Mouse (Mus musculus): ENCODE data around the gene Rpl26.

Gene Rpl26

DNA sequence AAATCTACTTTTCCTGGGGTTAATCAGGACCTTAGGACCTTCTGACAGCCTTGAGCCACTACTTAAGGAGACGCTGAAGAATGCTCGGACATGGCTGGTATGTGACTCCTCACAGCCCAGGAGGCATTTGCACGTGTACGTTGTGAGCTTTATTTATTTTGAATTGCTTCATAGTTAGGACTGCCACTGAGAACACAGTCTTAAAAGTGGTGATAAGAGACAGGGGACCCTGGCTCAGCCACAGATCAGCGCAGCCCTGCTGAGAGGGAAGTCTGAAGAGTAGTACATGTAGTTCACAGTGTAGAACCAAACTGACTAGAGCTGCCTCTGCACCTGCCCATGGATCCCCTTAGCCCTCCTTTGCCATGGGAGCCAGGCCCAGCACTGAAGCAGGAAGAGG lies 9.6 kb upstream of the Rpl26 start:
- no peak for DNase-seq

GRCm38 (mm10) chr11:68892233-68892832 lies 9.1 kb upstream of the Rpl26 start:
- DNase-seq, result no peak

DNA sequence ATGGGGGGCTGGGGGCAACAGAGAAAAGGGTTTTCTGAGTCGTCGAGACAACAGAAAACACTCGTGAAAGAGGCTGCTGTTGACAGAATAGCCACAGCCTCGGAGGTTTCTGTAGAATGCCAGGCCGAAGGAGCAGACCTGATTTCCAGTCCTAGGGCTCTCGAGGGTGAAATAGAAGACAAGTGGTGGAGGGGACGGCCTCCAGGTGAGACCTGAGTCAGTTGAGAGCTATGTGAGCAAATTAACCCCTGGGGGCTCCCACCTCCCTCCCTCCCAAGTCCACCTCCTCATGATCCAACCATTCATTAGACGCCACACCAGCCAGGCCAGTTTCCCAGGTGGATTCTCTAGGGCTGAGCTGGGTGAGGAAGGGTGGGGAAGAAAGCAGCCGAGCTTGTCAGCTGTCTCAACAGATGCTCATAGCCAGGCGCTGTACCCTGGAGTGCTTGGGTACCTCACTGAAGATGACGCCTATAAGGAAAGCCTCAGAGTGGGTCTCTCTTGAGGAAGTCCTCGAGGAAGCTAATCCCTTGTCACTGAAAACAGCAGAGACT lies 7.4 kb upstream of the Rpl26 start:
- no peak for DNase-seq

DNA sequence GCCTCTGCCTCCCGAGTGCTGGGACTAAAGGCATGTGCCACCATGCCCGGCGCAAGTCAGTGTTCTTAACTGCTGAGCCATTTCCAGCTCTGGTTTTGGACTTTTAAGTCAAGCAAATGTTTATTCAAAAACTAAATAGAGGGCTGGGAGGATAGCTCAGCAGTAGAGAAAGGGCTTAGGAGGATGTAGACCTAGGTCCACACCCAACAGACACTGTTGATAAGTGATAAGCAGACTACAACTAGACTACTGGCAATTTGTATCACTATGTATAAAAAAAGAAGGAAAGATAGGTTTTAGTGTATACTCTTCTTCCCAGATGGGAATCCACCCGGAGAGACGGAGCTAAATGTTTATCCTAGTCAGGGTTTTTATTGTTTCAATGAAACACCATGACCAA lies 5.1 kb upstream of the Rpl26 start:
- DNase-seq, result no peak

DNA sequence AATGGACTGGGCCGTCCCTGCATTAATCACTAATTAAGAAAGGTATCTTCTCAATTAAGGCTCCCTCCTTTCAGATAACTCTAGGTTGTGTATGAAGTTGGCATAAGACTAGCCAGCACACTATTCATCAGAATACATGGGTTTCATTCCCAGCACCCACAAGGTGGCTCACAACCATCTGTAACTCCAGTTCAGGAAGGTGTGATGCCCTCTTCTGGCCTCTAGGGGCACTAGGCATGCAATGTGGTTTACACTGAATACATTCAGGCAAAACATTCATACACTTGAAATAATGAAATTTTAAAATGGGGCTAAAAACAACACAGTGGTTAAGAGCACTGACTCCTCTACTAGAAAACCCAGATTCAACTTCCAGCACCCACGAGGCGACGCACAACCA lies 4.3 kb upstream of the Rpl26 start:
- no peak for DNase-seq

DNA sequence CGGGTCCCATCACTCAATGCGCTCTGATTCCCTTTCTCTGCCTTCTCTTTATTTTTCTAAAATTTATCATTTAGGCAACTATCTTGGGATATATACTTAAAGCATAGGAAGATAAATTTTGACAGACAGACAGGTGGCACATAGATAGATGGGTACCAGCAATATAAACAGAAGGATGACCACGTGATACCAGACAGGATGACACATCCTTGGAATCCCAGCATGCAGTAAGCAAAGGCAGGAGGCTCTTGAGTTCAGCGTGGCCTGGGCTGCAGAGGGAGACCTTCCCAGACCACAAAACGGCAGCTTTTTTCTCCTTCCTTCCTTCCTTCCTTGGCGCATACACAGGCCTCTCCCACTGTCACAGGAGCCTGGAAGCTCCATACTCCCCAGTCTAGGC lies 3.5 kb upstream of the Rpl26 start:
- DNase-seq, result no peak

DNA sequence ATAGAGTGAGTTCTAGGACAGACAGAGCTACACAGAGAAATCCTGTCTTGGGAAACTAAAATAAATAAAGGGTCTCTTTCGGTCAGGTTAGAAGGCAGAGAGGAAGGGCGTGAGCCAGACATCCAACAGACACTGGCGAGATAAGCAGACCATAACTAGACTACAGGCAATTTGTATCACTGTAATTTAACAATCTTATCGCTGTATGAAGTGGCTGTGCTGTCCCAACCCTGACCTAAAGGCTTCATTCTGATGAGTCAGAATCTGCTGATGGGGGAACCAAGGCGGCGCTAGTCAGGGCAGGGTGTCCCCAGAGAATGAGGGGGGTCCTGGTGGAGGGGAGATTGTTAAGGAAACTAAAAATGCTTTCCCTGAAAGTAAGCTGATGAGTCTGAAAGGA lies 2.6 kb upstream of the Rpl26 start:
- no peak for DNase-seq

GRCm38 (mm10) chr11:68899815-68900214 lies 1.6 kb upstream of the Rpl26 start:
- no peak for DNase-seq

- DNase-seq, result no peak
These were observed 648 bp upstream of the Rpl26 start for GRCm38 (mm10) chr11:68900519-68901350.

GRCm38 (mm10) chr11:68902047-68902364 lies 623 bp downstream of the Rpl26 start:
- no peak for DNase-seq

- no peak for DNase-seq
These were observed 984 bp downstream of the Rpl26 start for GRCm38 (mm10) chr11:68902367-68902766.

GRCm38 (mm10) chr11:68902823-68903222 lies 1.4 kb downstream of the Rpl26 start:
- DNase-seq, result no peak

GRCm38 (mm10) chr11:68903775-68904174 lies 2.4 kb downstream of the Rpl26 start:
- DNase-seq, result no peak

GRCm38 (mm10) chr11:68904375-68905137 lies 3.2 kb downstream of the Rpl26 start:
- peak; percentile 63 for DNase-seq

GRCm38 (mm10) chr11:68905138-68905531 lies 3.8 kb downstream of the Rpl26 start:
- no peak for DNase-seq

- DNase-seq, result no peak
These were observed 4.5 kb downstream of the Rpl26 start for GRCm38 (mm10) chr11:68905665-68906460.

- no peak for DNase-seq
These were observed 5.0 kb downstream of the Rpl26 start for GRCm38 (mm10) chr11:68906461-68906790.

DNA sequence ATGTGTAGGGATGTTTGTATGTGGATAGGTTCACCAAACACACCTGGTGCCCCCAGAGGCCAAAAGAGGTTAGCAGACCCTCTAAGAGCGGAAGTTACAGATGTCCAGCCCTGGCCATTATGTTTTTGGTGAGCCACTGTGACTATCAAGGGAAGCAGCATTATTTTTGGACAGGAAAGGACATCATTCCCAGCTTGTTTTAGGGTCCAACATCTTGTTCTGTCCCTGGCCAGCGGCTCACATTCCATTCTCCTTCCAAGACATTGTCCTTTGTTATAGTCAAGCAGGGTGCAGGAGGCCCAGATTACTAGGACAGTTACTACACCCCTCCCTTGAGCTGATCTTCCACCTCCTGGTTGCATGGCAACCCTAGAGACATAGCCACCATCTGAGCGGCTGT lies 5.9 kb downstream of the Rpl26 start:
- DNase-seq, result no peak

DNA sequence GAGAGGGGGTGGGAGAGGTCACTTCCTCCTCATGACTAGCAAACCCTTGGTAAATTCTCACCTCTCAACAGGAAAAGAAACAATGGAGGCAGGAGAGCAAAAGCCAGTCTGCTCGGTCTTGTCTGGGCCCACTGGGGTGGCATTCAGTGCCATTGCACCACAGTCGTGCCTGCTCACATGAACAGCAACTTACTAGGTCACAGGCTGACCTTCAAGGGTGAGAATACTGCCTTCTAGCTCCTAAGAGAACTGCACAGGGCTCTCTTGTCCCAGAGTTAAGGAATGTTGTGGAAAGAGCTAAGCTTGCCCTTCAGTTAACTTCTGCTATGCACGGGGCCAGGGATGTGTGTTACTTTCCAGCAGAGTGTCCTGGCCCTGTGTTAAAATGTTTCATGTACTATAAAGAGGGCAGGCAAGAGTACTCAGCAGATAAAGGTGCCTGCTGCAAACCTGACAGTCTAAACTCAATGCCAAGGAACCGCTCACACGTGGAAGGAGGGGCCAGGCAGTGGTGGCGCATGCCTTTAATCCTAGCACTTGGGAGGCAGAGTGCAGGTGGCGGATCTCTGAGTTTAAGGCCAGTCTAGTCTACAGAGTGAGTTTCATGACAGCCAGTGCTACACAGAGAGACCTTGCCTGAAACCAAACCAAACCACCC lies 7.6 kb downstream of the Rpl26 start:
- DNase-seq, result no peak

GRCm38 (mm10) chr11:68911531-68912177 lies 10.3 kb downstream of the Rpl26 start:
- no peak for DNase-seq

- DNase-seq, result no peak
These were observed 13.2 kb downstream of the Rpl26 start for GRCm38 (mm10) chr11:68914566-68914965.

DNA sequence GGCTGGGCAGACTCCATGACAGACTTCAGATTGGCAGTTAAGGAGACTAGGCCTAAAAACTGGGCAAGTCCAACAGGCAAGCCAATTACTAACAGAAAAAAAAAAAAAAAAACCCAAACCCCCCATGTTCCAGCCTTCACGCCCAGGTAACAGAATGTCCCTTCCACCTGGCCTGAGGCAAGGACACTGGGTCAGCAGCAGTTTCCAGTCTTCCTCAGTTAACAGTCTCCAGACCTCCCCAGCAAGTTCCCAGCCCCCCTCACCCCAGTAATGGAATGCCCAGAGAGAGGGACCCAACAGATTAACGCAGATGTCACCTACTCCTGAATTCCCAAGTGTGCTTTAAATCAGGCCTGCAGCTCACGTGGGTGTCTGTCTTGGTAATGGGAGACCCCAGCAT lies 21.8 kb downstream of the Rpl26 start:
- no peak for DNase-seq
